Mouse (Mus musculus): ENCODE results near the gene Mpzl1. TPM values are rescaled to one million over a fixed set of nuclear protein-coding genes. Genes with fewer than 3 reads are reported as not detected.

Mpzl1 gene
- polyA plus RNA-seq, 1 experiment, result 20.7 TPM

DNA sequence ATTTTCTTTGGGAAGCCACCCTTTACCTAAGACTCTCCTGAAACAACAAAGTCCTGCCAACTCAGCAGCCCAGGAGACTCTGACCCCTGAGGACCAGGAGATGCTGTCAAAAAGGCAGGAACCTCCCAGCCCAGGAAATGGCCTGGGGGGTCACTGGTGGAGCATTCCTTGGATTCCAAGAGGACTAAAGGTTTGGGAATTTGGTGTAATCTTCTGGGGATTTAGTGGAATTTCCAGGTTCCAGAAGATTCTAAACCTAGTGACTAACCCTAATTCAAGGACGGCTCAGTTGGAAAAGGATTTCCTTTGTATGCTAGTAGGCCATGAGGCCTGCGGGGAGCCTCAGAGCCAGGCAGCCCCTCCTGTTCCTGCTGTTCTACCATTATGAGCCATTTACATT is 18.2 kb upstream of the Mpzl1 start:
- TF ChIP-seq CTCF (IDR thresholded peaks at IDR 0.05; ENCODE audit: control insufficient read depth, insufficient read depth, low read length) (no peak), POLR2A (IDR thresholded peaks at IDR 0.05; ENCODE audit: borderline replicate concordance, control insufficient read depth, low read depth, low read length) (no peak)
- H3K27ac ChIP-seq (ENCODE audit: control insufficient read depth, insufficient read depth, low read depth, low read length, poor library complexity), result no peak overlapping the region
- no peak overlapping the region for H3K4me3 ChIP-seq (replicated peaks; ENCODE audit: control insufficient read depth, low read depth, low read length)
- H3K4me1 ChIP-seq (ENCODE audit: control insufficient read depth, insufficient read depth, low read length), result peaks cover 2% of the 10 kb centered on the region; the same call in 1 of the 2 replicates
- WGBS, result 78% methylated on average over 2 of the region's 2 CpGs

DNA sequence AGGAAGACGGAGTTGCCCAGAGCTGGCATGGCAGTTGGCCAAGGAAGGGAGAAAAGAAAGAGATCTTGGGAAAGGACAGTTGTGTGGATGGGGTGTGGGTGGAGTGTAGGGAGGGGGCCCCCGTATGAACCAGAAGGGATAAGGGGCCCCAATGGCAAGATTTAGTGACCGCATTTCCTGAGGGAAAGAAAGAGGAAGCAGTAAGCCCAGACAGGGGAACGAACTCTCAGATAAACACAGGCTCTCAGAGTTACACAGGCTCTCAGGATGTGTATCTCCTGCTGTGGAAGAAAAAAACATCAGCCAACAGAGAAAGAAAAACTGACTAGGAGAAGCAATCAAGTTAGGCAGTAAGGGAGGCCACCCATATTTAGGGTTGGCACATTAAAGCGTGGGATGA is 16.8 kb upstream of the Mpzl1 start:
- 8% methylated on average over 5 of the region's 5 CpGs for WGBS
- no peak for TF ChIP-seq POLR2A (IDR thresholded peaks at IDR 0.05; ENCODE audit: borderline replicate concordance, control insufficient read depth, low read depth, low read length)
- TF ChIP-seq CTCF (IDR thresholded peaks at IDR 0.05; ENCODE audit: control insufficient read depth, insufficient read depth, low read length), result no peak
- H3K27ac ChIP-seq (ENCODE audit: control insufficient read depth, insufficient read depth, low read depth, low read length, poor library complexity), result no peak overlapping the region
- no peak overlapping the region for H3K4me3 ChIP-seq (replicated peaks; ENCODE audit: control insufficient read depth, low read depth, low read length)
- peaks cover 2% of the 10 kb centered on the region; the same call in 1 of the 2 replicates for H3K4me1 ChIP-seq (ENCODE audit: control insufficient read depth, insufficient read depth, low read length)

DNA sequence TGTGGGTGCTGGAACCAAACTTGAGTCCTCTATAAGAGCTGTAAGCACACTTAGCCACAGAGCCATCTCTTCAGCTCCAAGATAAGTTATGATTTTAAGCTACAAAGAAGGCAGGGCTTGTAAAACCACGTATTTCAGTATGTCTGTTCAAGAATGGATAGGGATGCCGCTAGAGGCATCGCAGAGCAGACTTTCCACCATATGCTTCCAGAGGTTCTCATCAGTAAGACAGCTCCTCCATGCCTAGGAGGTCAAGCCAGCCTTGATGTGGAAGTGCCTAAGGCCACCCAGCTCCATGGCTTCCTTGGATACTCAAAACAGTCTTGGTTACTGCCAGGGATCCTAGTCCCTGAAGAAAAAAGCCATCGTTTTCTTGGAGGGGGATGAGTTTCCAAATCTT is 10.8 kb upstream of the Mpzl1 start:
- WGBS, result 71% methylated on average over 4 of the region's 4 CpGs
- H3K4me3 ChIP-seq (replicated peaks; ENCODE audit: control insufficient read depth, low read depth, low read length), result no peak overlapping the region
- no peak for TF ChIP-seq POLR2A (IDR thresholded peaks at IDR 0.05; ENCODE audit: borderline replicate concordance, control insufficient read depth, low read depth, low read length)
- TF ChIP-seq CTCF (IDR thresholded peaks at IDR 0.05; ENCODE audit: control insufficient read depth, insufficient read depth, low read length), result no peak
- no peaks in the 10 kb centered on the region; the same call in 1 of the 2 replicates for H3K4me1 ChIP-seq (ENCODE audit: control insufficient read depth, insufficient read depth, low read length)
- H3K27ac ChIP-seq (ENCODE audit: control insufficient read depth, insufficient read depth, low read depth, low read length, poor library complexity), result no peak overlapping the region

DNA sequence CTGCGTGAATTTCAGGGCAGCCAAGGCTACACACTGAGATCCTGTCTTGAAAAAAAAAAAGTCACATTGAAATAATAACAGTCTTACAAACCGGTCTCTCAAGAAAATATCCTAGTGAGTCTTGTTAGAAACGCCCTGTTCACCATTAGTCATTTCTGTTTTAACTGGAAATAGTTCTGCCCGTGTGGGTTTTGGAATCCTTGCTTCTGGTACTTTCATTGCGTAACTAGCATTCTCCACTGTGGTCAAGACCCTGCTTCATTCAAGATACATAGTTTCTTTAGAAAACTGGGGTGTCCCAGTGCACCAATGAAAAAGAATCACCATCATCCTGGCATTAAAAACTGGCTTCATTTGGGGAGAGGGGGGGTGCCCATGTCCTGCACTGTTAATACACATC is 9.4 kb upstream of the Mpzl1 start:
- Histone ChIP-seq H3K27ac (ENCODE audit: control insufficient read depth, insufficient read depth, low read depth, low read length, poor library complexity) (no peak overlapping the region), H3K4me1 (ENCODE audit: control insufficient read depth, insufficient read depth, low read length) (no peaks in the 10 kb centered on the region; the same call in 1 of the 2 replicates), H3K4me3 (replicated peaks; ENCODE audit: control insufficient read depth, low read depth, low read length) (no peak overlapping the region)
- no peak for TF ChIP-seq CTCF (IDR thresholded peaks at IDR 0.05; ENCODE audit: control insufficient read depth, insufficient read depth, low read length)
- no peak for TF ChIP-seq POLR2A (IDR thresholded peaks at IDR 0.05; ENCODE audit: borderline replicate concordance, control insufficient read depth, low read depth, low read length)
- WGBS, result 41% methylated on average over 5 of the region's 5 CpGs

DNA sequence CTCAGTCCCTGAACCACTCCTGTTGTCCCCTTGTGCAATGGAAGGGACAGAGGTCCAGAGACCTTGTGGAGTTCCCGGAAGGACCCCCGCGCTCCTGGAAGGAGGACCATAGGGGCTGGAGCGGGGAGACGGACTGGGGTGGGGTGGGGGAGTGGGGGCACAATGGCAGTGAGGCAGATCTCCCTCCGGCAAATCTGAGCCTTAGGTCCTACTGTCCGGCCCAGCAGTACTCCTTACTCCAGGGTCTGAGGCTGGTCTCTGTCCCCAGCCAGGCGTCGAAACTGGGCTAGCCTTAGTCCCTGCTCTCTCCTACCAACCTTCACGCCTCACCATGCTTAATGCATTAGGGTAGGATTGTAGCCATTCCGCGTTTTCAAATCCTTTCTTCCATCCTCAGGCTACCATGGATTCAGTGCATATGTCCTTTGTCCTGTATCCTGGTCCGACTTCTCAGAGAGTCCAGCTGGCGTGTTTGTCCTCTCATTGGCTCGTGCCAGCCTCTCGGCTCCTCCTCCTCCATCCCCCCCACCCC is 8.5 kb upstream of the Mpzl1 start:
- 6% methylated on average over 16 of the region's 16 CpGs for WGBS
- no peaks in the 10 kb centered on the region; the same call in 1 of the 2 replicates for H3K4me1 ChIP-seq (ENCODE audit: control insufficient read depth, insufficient read depth, low read length)
- no peak for TF ChIP-seq CTCF (IDR thresholded peaks at IDR 0.05; ENCODE audit: control insufficient read depth, insufficient read depth, low read length)
- no peak for TF ChIP-seq POLR2A (IDR thresholded peaks at IDR 0.05; ENCODE audit: borderline replicate concordance, control insufficient read depth, low read depth, low read length)
- peak overlapping the region; percentile 71 for H3K4me3 ChIP-seq (replicated peaks; ENCODE audit: control insufficient read depth, low read depth, low read length)
- H3K27ac ChIP-seq (ENCODE audit: control insufficient read depth, insufficient read depth, low read depth, low read length, poor library complexity), result peak overlapping the region; percentile 82

DNA sequence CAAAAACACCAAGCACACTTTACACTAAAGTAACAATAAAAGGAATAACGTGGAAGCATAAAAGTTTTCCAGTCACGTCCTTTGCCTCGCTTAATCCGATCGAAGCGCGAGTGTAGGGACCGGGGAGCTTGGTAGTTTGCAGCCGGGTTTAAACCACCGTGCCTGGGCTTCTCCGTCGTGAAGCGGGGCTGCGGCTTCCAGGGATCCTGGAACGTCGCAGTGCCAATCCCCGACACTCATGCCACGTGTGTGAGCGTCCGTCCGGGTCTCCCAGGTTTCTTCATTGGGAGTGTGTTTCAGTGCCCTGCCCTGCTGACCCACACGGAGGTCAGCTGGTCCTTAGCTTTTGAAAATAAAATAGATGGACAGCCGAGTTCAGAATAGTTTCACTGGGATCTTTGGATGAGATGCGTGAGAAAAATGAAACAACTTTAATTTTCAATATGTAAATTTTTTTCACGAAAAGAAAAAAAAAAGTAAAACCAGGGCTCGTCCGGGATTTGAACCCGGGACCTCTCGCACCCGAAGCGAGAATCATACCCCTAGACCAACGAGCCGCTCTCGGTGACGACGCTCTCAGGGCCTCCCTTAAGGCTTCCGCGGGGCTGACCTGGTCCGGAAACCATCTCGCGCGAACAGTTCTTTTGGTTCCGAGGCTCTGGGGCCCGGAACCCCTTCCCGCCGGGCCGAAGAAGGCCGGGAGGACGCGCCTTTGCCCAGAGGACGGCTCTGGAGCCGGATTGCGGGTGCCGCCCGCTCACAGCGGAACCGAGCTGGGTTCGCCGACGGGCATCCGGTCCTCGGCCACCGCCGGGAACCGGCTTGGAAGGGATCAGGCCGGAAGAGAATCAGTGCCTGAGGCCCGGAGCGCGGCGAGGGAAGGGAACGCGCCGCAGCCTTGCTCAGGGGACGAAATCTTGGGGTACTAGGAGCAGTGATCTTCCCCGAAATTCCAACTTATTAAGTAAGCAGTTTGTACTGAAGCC is 7.7 kb upstream of the Mpzl1 start:
- Histone ChIP-seq H3K4me3 (replicated peaks; ENCODE audit: control insufficient read depth, low read depth, low read length) (peak overlapping the region; percentile 89), H3K27ac (ENCODE audit: control insufficient read depth, insufficient read depth, low read depth, low read length, poor library complexity) (peak overlapping the region; percentile 82), H3K4me1 (ENCODE audit: control insufficient read depth, insufficient read depth, low read length) (no peaks in the 10 kb centered on the region; the same call in 1 of the 2 replicates)
- WGBS, result under 1% methylated on average over 75 of the region's 75 CpGs
- TF ChIP-seq CTCF (IDR thresholded peaks at IDR 0.05; ENCODE audit: control insufficient read depth, insufficient read depth, low read length), result no peak
- TF ChIP-seq POLR2A (IDR thresholded peaks at IDR 0.05; ENCODE audit: borderline replicate concordance, control insufficient read depth, low read depth, low read length), result peak; percentile 43; the same call in 1 of the 2 replicates

DNA sequence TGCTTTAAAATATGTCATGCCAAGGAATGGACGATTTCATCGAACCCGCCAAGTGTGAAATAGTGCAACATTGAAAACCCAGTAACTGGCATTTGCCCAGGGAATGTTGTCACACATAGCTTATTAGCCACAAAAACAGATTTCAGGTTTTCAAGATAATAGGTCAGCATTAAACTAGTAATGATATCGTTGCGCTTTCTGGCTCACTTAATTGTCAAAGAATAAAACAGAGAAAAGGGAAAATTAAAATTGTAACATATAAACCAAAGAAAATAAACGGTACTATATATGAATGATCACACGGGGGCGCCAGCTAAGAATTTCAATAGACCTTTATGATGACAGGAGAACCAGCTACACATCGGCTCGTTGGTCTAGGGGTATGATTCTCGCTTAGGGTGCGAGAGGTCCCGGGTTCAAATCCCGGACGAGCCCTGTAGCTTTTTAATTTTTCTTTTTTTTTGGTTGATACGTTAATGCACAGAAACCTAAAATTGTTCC is 7.0 kb upstream of the Mpzl1 start:
- Histone ChIP-seq H3K4me1 (ENCODE audit: control insufficient read depth, insufficient read depth, low read length) (no peaks in the 10 kb centered on the region; the same call in 1 of the 2 replicates), H3K4me3 (replicated peaks; ENCODE audit: control insufficient read depth, low read depth, low read length) (peak overlapping the region; percentile 89), H3K27ac (ENCODE audit: control insufficient read depth, insufficient read depth, low read depth, low read length, poor library complexity) (no peak overlapping the region)
- TF ChIP-seq CTCF (IDR thresholded peaks at IDR 0.05; ENCODE audit: control insufficient read depth, insufficient read depth, low read length) (no peak), POLR2A (IDR thresholded peaks at IDR 0.05; ENCODE audit: borderline replicate concordance, control insufficient read depth, low read depth, low read length) (no peak)
- WGBS, result 9% methylated on average over 16 of the region's 16 CpGs

DNA sequence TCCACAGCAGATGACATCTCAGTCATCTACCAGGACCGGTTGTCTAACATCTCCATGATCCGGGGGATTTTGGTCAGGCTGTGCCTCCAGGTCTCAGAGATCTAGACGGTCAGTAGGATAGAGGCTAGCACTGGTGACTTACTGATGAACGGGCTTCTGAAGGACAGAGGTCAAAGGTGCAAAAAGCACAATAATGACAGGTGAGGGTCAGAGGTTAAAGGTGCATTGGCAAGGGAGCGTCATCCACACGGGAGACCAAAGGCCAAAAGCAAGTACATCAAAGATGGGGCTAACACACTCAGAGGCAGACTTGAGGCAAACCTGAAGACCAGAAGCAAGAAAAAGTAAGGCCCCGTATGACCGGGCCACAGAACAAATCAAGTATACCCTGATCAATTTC is 2.0 kb upstream of the Mpzl1 start:
- H3K4me1 ChIP-seq (ENCODE audit: control insufficient read depth, insufficient read depth, low read length), result no peaks in the 10 kb centered on the region; the same call in 1 of the 2 replicates
- H3K4me3 ChIP-seq (replicated peaks; ENCODE audit: control insufficient read depth, low read depth, low read length), result no peak overlapping the region
- H3K27ac ChIP-seq (ENCODE audit: control insufficient read depth, insufficient read depth, low read depth, low read length, poor library complexity), result no peak overlapping the region
- TF ChIP-seq POLR2A (IDR thresholded peaks at IDR 0.05; ENCODE audit: borderline replicate concordance, control insufficient read depth, low read depth, low read length) (no peak), CTCF (IDR thresholded peaks at IDR 0.05; ENCODE audit: control insufficient read depth, insufficient read depth, low read length) (no peak)
- WGBS, result 89% methylated on average over 8 of the region's 8 CpGs
